Mouse (Mus musculus): ENCODE measurements around the gene Hoxd9.

Gene Hoxd9

DNA sequence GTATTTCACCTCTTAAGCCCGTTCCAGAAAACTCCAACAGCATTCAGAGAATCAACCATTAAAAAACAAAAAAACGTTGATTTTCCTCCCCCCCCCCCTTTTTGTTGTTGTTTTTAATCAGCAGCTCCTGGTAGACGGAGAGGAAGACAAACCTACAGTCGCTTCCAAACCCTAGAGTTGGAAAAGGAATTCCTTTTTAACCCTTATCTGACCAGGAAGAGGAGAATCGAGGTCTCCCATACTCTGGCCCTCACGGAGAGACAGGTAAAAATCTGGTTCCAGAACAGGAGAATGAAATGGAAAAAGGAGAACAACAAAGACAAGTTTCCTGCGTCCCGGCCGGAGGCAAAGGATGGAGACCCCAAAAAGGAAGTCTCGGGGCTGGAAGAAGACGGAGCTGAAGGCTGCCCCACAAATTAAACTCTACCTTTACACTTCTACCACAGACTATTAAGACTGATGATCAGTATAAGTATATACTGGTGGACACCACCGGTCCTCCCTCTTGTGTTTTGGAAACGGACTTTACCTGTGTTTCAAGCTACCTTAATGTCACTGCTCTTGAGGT, 8.9 kb downstream of the Hoxd9 start:
- H3K36me3 ChIP-seq (ENCODE audit: control insufficient read depth, insufficient read depth, low read length, poor library complexity, severe bottlenecking), result no peaks in the 10 kb centered on the region
- peaks cover 3% of the 10 kb centered on the region for H3K27me3 ChIP-seq (ENCODE audit: control insufficient read depth, insufficient read depth, low read length, poor library complexity, severe bottlenecking)
- no peak for DNase-seq (ENCODE audit: low read depth, low spot score)

DNA sequence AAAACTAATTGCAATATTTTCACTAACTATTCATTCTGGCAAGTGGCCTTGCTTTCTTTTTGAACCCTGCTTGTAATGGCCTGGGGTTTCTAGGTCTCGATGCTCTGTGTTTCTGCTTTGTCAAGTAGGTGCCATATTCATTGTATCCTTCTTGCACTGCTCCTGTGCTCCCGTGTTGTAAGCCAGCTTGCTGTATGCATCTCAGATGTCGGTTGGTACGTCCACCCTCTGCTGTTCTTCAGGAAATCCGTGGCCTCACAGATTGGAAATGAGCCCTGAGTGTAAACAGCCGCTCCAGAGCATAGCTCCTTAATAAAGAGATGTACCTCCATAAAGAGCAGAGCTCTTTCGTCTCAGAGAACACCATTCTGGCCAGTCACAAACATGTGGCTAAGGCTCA, 10.1 kb downstream of the Hoxd9 start:
- H3K36me3 ChIP-seq (ENCODE audit: control insufficient read depth, insufficient read depth, low read length, poor library complexity, severe bottlenecking), result no peaks in the 10 kb centered on the region
- peaks cover 3% of the 10 kb centered on the region for H3K27me3 ChIP-seq (ENCODE audit: control insufficient read depth, insufficient read depth, low read length, poor library complexity, severe bottlenecking)
- no peak for DNase-seq (ENCODE audit: low read depth, low spot score)

DNA sequence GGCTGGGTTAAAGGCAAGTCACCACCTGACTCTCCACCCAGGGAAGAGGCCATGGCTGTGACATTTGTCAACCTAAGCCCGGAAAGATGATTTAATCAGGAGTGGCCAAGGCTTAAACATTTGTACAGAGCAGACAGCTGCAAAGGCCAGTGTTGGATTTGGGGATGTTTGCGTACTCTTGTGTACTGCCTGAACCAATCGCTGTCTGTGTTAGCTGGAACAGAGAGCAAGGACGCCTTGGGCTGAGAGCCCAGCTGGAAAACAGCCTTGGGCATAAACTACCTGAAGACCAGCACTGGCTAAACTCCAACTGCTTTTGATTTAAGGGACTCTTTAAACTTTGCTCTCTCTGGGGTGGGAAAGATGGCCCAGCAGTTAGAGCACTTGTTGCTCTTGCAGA, 11.1 kb downstream of the Hoxd9 start:
- DNase-seq (ENCODE audit: low read depth, low spot score), result no peak
- H3K36me3 ChIP-seq (ENCODE audit: control insufficient read depth, insufficient read depth, low read length, poor library complexity, severe bottlenecking), result no peaks in the 10 kb centered on the region
- H3K27me3 ChIP-seq (ENCODE audit: control insufficient read depth, insufficient read depth, low read length, poor library complexity, severe bottlenecking), result peaks cover 3% of the 10 kb centered on the region

DNA sequence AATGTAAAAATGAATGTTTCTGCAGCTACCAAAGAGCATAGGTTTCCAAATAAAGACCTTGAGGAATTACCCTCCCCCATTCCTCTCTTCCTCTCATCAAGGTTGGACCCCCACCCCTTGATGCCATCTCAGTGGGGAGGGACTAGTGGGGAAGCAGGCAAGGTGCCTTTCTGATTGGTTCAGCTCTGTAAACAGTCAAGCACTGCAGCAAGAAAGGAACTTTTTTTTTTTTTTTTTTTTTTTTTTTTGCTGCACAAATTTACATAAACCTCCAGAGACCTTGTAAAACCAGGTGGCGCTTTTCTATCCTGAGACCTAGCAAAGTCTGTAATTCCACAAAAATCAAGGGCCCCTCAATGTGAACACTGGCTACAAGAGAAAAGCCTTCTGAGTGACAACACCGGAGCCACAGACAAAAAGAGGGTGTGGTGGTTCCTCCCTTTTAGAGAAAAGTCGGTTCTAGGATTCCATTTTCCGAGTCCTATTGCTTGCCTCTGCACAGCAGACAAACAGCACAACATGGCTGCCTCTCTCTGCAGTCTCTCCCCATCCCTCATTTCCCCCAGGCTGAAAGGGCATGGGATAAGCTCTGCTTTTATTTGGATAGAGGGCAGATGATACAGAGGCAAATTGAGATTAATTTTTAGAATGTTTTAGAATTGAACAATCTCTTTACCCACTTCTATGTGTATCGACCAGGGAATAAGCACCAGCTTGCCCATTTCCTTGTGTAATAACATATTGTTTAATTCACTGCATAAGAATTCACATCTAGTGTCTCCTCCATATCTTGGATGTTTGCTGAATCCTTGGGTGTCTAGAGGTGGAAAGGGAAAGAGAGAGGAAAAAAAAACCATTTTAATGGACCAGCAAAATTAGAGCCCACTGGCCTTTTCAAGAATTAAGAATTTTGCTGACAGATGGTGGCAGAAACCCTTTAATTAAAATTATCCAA, 12.2 kb downstream of the Hoxd9 start:
- no peak for DNase-seq (ENCODE audit: low read depth, low spot score)
- H3K36me3 ChIP-seq (ENCODE audit: control insufficient read depth, insufficient read depth, low read length, poor library complexity, severe bottlenecking), result no peaks in the 10 kb centered on the region
- H3K27me3 ChIP-seq (ENCODE audit: control insufficient read depth, insufficient read depth, low read length, poor library complexity, severe bottlenecking), result peaks cover 3% of the 10 kb centered on the region

DNA sequence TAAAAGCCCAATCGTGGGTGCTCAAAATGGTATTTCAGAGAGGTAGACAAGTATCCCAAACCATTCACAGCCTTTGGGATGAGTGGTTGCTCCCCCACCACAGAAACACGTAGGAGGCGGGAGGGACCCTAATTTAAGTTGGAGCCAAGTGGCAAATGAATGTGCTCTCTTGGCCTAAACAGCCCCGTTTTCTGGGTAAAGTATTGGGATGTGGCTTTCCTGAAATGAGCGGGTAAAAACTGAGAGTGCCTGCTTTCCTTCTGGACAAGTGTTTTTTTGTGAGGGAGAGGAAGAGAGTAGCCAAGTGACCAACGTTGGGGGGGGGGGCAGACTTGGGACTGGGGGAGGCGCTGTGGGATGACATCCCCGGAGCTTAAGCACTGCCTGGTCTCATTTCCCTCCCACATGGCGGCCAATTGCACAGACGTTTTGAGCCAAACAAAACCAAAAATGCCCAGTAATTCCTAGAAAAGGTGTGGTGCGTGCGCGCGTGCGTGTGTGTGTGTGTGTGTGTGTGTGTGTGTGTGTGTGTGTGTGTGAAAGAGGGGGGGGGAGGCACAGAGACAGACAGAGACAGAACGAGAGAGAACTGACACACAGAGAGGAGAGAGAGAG, 13.5 kb downstream of the Hoxd9 start:
- Histone ChIP-seq H3K27me3 (ENCODE audit: control insufficient read depth, insufficient read depth, low read length, poor library complexity, severe bottlenecking) (no peaks in the 10 kb centered on the region), H3K36me3 (ENCODE audit: control insufficient read depth, insufficient read depth, low read length, poor library complexity, severe bottlenecking) (no peaks in the 10 kb centered on the region)
- no peak for DNase-seq (ENCODE audit: low read depth, low spot score)

DNA sequence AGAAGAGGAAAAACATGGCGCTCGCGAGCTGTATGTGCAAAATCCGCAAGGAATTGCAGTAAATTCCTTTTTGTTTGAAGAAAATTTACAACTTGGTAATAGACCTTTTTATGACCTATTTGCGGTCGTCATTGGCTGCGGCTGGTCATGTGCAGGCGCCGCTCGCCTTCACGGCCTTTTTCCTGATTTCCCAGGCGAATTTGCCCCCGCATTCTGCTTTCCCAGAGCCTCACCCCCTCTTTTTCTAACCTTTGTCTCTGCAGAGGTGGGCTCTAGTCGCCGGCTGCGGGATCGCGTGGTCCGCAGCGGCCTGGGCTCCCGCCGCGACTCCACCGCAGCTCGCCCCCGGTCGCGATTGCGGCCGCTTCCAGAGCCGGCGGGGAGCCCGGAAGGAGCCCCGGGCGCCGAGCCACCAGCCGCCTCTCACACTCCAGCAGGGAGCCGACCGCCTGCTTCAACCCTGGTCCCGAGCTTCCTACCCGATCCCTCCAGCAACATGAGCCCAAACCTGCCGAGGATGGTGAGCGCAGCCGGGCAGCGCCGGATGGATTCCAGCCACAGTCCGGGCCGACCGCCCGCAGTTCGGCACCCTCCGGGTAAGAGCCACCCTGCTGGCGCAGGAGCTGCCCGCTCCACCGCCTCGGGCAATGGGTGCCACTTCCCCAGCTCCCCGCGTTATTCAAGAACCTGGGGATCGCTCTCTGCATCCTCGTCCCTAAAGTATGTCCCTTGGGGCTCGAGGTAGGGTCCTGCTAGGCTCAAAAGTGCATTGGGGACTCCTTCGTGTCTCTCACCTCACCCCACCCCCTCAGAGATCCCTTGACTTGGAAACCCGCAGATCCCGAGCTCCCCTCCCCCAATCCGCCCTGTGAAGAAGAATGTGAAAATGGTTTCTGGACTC, 14.4 kb downstream of the Hoxd9 start, which contains the start of the genes Hoxd3 and Hoxd4:
Gene Hoxd3, plus strand, starts transcription at position 207 of the 901 bp plus-strand sequence.
Gene Hoxd4, plus strand, starts transcription at position 209 of the 901 bp plus-strand sequence.
- no peak for DNase-seq (ENCODE audit: low read depth, low spot score)
- H3K36me3 ChIP-seq (ENCODE audit: control insufficient read depth, insufficient read depth, low read length, poor library complexity, severe bottlenecking), result no peaks in the 10 kb centered on the region
- H3K27me3 ChIP-seq (ENCODE audit: control insufficient read depth, insufficient read depth, low read length, poor library complexity, severe bottlenecking), result no peaks in the 10 kb centered on the region

DNA sequence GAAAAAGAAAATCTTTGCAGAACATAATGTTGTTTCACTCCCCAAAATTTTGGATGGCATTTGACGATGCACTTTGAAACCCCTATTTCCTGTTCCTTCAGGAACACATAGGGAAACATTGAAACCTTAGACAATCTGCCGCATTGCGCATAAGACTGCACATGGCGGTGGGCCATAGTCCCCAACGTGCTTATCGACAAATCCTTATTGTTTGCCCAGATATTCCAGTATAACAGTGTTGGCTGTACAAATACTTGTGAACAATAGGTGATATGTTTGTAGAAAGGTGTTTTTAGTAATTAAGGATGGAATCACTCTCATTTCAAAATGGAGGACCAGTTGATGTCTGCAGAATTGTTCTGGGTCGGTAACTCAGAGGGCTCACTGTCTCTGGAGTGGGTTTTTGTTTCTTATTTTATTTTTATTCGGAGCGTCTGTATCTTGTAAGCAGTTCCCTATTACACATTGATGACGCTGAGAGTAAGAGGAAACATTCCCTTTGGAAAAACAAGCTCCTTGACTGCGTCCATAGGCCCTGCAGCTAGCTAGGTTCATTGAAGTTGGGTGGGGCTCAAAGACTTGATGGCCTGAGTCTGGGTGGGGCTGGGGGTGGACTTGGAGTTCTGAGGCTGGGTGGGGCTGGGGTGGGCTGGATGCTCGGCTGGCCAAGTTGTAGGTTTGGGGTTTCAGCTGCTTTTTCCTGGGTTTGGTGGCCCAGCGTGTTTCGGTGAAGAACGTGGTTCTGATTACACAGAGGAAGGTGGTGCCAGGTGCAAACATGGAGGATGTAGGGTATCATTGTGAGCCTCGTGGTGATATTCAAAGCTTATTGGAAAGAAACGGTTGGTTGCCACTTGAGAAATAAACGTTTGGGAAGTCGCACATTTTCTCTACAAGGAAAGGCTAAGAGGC, 16.0 kb downstream of the Hoxd9 start:
- DNase-seq (ENCODE audit: low read depth, low spot score), result no peak
- no peaks in the 10 kb centered on the region for H3K36me3 ChIP-seq (ENCODE audit: control insufficient read depth, insufficient read depth, low read length, poor library complexity, severe bottlenecking)

DNA sequence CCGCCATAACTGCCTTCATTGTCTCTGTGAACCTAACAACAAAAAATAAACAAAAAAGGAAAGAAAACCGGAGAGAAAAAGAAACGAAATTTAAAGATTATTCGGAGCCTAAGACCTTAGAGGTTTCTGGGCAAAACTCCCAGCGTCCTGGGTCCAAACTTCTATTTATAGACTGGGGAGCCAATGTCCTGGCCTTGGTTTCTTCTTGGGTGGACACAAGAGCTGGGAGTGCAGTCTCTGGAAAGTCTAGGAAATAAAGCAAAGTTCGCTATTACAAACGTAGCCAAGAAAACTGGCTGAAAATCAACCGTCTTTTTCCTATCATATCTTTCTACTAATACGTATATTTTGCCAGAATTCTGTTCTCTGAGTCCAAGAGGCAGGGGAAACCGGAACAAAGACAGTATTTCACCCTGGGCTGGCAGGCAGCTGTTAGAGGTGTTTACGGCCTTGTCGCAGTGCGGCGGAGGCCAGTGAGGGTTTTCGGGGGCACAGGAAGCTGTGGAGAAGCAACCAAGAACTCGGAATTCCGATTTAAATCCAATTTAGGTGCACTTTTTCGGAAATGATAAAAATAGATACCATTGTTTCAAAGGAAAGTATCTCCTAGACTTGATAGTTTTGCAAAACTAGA, 16.7 kb downstream of the Hoxd9 start:
- no peaks in the 10 kb centered on the region for H3K27me3 ChIP-seq (ENCODE audit: control insufficient read depth, insufficient read depth, low read length, poor library complexity, severe bottlenecking)
- no peak for DNase-seq (ENCODE audit: low read depth, low spot score)
- H3K36me3 ChIP-seq (ENCODE audit: control insufficient read depth, insufficient read depth, low read length, poor library complexity, severe bottlenecking), result no peaks in the 10 kb centered on the region

More for the DNA sequence above, 16.0 kb downstream of the Hoxd9 start:
- no peaks in the 10 kb centered on the region for H3K27me3 ChIP-seq (ENCODE audit: control insufficient read depth, insufficient read depth, low read length, poor library complexity, severe bottlenecking)

DNA sequence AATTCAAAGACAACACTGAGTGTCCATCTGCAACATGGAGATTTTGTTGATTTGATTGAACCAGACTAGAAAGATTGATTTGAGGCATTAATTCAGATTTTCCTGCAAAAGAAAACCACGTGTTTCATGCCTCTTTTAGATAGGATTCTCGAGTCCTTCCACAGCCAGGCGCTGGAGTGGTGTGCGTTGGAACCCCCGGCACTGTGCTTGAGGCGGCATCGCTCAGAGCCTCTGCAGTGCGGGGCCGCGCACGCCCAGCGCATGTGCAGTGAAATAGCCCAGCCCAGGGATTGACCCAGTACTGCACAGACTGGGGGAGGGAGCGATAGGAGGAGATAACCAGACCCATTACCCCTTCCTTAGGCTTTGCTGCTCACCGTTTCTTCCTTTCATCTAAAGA, 17.4 kb downstream of the Hoxd9 start:
- H3K27me3 ChIP-seq (ENCODE audit: control insufficient read depth, insufficient read depth, low read length, poor library complexity, severe bottlenecking), result no peaks in the 10 kb centered on the region
- H3K36me3 ChIP-seq (ENCODE audit: control insufficient read depth, insufficient read depth, low read length, poor library complexity, severe bottlenecking), result no peaks in the 10 kb centered on the region
- DNase-seq (ENCODE audit: low read depth, low spot score), result no peak

DNA sequence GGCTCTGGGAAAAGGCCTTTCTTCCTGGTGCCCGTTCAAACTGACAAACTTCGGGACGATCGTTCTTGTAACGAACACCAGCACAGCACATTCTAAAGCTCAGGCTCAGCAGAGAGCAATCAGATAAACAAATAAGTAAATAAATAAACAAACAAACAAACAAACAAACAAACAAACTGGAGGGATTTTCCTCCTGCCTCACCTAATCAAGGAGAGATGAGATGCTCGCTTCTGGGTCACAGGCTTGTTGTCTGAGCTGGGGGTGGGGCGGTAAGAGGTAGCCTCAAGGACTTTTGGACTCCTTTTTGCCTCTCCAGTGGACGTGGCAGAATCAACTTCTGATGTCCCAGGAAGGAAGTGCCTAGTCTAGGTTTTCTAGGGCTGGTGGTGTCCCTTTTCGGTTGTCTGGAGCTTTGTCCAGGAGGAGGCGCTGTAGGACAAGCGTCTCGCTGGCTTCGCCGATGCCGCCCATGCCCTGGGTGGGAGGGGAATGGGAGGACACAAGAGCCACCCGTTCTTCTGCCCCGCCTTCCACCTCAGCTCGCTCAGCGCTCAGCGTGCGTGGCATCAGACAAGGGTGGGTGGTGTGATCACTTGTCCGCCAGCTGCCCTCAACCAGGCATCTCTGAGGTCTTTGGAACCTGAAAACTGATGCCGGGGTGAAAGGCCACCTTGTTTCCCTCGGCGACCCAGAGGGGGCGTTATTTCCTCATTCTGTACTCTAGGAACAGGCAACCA, 18.1 kb downstream of the Hoxd9 start:
- H3K27me3 ChIP-seq (ENCODE audit: control insufficient read depth, insufficient read depth, low read length, poor library complexity, severe bottlenecking), result no peaks in the 10 kb centered on the region
- peak; percentile 52 for DNase-seq (ENCODE audit: low read depth, low spot score)
- no peaks in the 10 kb centered on the region for H3K36me3 ChIP-seq (ENCODE audit: control insufficient read depth, insufficient read depth, low read length, poor library complexity, severe bottlenecking)

DNA sequence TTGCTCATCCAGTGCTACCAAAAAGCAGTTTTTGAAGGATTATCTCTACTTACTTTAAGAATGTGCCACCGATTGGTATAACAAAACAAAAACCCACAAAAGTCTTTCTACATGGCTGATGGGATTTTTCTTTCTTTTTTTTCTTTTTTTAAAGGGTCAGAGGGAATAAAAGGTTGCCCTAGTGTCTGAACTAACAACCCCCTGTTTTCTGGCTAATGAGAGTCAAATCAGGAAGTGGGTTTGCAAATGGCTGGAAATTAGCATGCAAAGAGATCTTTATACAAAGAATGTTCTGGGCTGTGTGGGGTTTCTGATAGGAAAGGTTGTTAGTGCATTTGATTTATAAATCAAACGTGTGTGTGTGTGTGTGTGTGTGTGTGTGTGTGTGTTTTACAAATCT, 22.9 kb downstream of the Hoxd9 start:
- no peaks in the 10 kb centered on the region for H3K36me3 ChIP-seq (ENCODE audit: control insufficient read depth, insufficient read depth, low read length, poor library complexity, severe bottlenecking)
- H3K27me3 ChIP-seq (ENCODE audit: control insufficient read depth, insufficient read depth, low read length, poor library complexity, severe bottlenecking), result no peaks in the 10 kb centered on the region
- DNase-seq (ENCODE audit: low read depth, low spot score), result no peak

DNA sequence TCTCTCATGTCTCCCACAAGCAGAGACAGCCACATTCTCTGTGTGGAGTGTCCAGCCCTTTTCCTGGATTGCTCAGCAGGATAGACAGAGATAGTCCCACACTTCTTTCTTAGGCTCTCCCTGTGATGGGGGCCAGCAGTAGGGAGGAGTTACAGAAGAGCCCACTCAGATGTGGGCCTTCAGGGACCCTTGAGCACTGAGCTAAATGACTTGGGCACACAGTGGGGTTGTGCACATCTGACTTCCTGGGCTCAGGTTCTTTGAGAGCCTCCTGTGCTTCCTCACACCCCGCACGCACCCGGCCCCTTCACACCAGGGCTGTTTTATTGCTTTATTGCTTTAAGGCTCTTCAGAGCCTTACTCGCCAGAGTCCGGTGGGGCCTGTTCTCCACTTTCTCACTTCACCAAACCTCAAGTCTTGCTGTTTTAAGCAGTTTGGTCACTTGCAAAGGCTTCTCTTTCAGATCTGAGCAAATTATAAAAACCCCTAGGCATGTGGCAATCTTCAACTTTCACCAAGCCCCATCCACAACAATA, 23.5 kb downstream of the Hoxd9 start:
- DNase-seq (ENCODE audit: low read depth, low spot score), result no peak
- no peaks in the 10 kb centered on the region for H3K36me3 ChIP-seq (ENCODE audit: control insufficient read depth, insufficient read depth, low read length, poor library complexity, severe bottlenecking)
- H3K27me3 ChIP-seq (ENCODE audit: control insufficient read depth, insufficient read depth, low read length, poor library complexity, severe bottlenecking), result no peaks in the 10 kb centered on the region
